Mouse (Mus musculus): ENCODE data around the gene Efna4. TPM values are rescaled to one million over a fixed set of nuclear protein-coding genes. Genes with fewer than 3 reads are reported as not detected.
A peak's percentile ranks its signal among the peaks of the same experiment; 100 is the strongest.

Gene Efna4
- total RNA-seq, 4 experiments from 2014 or later: not detected

DNA sequence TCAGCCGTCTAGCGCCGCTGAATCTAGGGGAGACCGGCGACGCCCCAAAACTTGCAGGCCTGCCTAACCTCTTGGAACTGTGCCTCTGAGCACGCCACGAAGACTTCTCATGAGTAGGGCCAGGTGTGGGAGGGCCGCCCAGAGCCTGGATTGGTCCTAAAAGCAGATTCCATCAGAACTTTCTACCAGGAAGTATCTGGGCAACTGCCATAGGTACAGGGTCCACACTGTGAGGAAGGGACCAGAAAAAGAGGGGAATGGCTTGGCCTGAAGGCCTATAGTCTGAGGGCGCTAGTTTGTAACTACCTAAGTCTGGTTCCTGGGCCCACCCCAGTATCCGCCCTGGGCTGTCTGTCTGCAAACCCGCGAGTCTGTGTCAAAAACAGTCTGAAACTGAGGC lies 6.3 kb downstream of the Efna4 start:
- DNase-seq (ENCODE audit: low spot score in 2 of 2): no peak

DNA sequence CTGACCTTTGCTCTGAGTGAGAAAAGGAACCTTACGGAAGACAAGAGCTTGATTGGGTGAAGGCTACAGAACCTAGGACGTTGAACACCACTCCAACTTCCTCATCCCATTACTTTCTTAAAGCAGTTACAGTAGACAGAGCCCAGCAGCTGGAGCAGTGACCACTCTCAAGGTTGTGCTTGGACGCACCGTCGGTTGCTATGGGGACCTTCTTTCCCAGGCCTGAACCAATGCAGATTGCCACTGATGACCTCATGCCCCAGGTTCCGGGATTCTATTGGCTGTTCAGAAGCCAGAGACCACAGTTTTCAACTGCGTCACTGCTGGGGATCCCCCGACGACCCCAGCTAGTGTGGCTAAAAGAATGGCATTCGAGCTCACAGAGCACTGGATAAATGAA lies 6.9 kb downstream of the Efna4 start:
- no peak for DNase-seq (ENCODE audit: low spot score in 2 of 2)

DNA sequence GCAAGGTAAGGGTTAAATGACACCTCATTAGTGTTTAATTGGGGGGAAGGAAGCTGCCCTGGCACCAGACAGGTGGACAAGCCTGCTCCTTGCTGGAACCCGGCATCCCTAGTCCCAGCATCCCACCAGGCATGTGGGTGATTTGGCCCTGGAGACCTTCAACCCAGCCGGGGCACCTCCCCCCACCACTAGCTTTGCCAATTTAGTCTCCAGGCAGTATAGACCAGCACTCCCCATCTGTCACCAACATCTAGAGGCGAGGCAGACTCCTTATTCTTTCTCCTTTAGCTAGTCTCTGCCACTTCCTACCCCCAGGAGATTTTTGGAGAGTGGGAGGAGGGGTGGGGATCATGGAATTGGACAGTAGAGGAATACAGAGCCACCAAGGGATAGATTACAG lies 7.5 kb downstream of the Efna4 start:
- DNase-seq (ENCODE audit: low spot score in 2 of 2): no peak

DNA sequence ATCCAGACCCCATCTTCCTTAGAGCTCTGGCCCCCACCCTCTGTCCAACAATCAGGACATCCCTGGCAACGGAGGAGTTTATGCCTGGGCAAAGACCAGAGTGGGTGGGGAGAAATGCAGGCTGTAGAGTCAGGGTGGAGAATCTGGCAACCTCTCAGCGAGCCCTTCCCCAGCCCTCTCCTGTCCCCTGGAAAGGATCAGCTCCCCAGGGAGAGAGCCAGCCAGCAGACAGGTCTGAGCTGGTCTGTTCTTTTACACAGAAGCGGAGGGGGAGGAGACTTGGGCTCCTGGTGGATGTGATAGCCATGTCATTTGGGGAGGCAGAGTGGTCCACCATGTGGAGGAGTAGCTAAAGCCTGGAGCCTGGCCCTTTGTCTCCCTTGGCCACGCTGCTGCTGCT lies 9.2 kb downstream of the Efna4 start:
- no peak for DNase-seq (ENCODE audit: low spot score in 2 of 2)

DNA sequence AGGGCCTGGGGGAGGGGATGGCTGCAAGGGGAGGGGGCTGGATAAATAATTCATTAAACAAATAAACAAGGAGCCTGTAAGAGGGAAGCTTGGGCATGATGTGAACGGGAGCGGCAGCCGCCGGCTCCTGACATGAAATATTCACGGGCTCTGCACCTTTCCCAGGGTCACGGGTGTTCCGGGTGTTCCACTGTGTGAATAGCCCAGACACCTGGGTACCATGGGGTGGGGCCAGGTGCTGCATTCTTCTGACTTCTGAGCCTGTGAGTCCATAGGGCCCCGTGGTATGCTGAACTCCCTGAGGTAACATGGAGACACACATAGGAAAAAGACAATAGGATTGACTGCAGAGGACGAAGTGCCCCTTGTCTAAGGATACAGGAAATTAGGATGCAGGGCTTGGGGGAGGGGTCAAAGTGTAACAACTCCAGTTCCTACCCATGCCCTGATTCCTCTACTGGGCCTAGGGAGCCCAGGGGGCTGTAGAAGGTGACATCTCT lies 10.4 kb downstream of the Efna4 start:
- DNase-seq (ENCODE audit: low spot score in 2 of 2): no peak

DNA sequence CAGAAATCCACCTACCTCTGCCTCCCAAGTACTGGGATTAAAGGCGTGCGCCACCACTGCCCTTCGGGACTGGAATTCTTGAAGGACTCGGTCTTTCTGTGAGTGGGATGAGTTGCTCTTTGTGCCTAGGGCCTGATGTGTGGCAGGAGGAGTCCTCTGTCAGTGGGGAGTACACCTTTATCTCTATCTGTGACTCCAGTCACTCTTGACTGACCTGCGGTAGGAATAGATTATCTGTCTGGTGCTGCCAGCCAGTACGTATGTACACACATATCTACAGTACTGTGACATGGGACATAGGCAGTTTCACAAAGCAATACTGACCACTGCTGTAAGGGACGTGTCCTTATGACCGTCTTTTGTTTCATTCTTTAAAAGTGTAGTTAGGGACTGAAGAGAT lies 11.9 kb downstream of the Efna4 start:
- DNase-seq (ENCODE audit: low spot score in 2 of 2): no peak

DNA sequence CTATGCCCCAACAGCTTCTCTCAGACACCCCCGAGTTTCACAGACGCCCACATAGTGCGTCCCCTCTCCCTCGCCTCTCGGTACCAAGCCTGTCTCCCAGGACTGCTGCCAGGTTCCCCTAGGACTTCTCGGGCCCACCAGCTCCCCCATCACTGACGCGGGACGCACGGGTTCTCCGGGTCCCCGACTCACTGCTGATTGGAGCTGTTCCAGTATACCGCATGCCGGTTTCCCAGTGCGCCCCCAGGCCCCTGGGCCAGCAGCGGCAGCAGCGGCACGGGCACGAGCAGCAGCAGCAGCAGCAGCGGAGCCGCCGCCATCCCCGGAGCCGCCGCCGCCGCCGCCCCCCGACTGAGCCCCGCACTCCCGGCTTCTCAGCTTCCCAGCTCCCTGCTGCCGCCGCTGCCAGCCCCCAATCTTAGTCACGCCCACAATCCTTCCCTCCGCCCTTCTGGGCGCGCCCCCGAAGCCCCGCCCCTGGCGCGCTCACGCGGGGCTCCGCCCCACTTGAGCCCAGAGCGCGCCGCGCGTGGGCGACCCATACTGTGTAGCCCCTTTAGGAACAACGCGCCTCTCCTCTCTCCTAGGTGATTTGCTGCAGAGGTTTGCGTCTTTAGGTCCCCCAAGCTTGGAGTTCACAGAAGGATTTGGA lies 15.2 kb downstream of the Efna4 start, which contains the start of gene Efna3:
Gene Efna3, minus strand, starts transcription at position 452 of the 652 bp plus-strand sequence.
- peak; percentile 40 to 41 for DNase-seq (ENCODE audit: low spot score in 2 of 2)

DNA sequence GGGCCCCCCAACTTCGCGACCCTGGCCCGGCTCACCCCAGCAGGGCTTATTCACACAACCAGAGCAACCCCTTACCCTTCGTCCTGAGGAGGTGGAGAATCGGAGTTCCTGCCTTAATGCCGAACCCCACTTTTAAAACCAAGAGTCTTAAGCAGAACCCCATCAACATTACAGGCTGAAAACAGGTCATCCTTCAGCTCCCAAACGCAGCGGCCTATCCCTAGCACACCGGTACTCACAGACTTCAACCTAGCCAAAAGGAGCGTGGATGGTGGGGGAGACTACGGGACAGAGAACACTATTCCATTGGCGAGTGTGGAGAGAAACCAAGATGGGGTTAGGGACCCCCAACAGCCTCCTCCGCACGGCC lies 15.7 kb downstream of the Efna4 start:
- DNase-seq (ENCODE audit: low spot score in 2 of 2): no peak

DNA sequence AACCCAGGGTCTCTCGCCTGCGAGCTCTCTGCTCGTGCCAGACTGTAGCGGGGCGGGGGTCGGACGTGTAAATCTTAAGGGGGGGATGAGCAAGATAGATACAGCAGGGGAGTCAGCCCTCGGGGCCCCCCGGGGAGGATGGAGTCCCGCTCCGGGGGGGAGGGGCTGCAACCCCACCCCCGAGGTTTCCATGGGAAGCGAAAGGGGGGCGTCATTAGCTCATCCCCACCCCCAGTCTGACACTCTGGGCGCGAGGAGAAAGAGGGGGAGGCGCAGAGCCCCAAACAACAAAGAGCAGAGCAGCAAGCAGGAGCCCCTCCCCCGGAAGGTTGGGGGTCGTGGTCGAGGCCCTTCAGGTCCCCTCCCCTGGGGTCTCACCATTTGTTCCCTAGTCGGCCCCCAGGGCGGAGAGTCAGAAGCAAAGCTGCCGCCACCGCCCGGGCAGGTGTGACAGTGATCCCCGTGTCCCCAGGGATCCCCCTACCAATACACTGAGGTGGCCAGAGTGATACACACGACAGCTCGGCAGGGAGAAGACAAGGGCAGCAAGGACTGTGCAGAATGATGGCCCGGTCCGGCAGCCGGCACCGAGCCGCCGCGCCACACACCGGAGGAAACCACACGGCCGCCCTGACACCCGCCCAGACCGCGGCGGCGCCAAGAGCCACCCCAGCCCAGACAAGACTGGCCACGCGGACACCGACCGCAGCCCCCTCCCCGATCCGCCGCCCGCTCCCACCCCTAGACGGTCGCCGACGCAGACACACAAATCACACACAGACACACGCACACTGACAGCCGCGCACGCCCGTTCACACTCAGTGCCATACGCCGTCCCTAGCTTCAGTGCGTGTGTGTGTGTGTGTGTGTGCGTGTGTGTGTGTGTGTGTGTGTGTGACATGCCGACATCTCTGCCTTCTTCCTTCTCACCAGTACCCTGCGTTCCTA lies 16.4 kb downstream of the Efna4 start:
- DNase-seq (ENCODE audit: low spot score in 2 of 2): no peak

DNA sequence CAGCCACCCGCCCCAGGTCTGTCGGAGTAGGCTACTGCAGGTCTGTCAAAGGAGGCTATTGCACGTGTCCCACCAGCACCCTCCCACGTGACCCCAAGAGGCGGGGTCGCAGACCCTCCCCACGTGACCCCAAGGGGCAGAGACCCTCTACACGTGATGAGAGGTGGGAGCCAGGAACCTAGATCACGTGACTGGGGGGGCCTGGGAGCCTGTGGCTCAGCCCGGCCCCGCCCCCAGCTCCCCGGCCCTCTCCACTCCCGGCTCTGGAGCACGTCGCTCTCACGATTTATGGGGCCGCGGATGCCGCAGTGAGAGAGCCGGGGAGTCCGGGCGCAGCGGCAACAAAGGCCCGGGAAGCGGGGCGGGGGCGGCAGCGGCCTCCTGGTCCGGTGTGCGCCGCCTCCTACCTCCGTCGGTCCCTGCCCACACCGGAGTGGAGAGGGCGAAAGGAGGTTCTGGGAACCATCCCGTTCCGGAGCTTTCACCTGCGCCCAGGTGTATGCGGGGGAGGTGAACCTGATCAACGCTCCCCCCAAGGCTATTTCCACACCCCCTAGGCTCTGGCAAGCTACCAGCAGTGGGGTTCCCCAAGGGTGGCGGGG lies 17.1 kb downstream of the Efna4 start:
- no peak for DNase-seq (ENCODE audit: low spot score in 2 of 2)

DNA sequence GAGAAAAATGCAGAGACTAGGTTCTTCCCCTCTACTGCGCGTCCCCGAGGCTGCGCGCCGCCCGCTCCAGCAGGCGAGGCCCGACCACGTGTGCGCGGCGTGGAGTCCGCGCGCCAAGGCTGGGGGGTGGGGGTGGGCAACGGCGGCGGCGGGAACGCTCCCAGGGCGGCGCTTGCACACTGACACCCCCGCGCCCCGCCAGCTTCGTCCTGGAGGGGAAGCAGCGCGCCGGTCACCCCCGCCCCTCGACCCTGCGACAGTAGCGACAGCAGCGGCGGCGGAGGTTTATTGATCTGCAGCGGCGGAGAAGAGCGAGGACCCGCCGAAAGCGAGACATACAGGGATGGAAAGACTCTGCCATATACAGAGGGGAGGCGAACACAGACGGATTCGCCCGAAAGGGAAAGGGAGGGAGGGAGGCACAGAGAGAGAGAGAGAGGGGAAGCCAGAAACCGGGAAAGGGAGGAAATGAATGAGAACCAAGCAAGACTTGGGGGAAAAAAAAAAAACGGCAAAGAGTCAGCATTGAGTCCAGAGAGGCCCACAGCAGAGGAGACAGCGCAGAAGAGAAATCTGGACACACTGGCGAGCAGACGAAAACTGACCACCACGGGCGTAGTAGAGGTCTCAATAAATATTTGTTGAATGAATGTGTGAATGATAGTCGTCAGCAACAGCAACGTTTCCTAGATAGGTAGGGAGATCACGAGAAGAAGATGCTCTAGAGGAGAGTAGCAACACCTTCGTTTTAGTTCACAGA lies 18.1 kb downstream of the Efna4 start:
- DNase-seq (ENCODE audit: low spot score in 2 of 2): no peak

DNA sequence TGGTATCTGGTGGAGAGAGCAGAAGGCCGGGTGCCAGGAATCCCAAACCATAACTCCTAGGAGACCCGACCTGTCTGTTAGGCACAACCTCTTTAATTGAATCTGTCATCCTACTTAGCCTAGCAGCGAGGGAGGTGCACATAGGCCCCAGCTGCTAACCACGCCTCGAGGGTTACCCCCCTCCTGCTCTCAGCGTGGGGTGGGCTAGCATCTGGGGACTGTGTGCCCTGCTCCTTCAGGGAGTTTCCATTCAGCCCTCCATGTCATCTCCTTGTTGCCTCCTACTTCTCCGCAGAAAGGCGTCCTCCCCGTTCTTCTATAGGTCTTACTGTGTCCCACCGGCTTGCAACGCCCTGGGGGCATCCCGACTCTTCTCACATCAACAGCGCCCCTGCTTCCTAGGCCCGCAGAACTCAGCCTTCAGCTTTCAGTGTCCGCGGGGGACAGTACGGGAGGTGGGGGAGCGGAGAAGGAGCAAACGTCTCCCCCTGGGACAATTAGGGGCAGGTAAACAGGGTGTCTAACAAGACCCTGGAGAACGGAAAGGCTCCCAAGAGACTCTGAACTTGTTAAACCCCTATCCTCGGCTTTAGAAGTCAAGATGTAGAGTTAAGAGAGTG lies 18.7 kb downstream of the Efna4 start:
- DNase-seq (ENCODE audit: low spot score in 2 of 2): no peak

DNA sequence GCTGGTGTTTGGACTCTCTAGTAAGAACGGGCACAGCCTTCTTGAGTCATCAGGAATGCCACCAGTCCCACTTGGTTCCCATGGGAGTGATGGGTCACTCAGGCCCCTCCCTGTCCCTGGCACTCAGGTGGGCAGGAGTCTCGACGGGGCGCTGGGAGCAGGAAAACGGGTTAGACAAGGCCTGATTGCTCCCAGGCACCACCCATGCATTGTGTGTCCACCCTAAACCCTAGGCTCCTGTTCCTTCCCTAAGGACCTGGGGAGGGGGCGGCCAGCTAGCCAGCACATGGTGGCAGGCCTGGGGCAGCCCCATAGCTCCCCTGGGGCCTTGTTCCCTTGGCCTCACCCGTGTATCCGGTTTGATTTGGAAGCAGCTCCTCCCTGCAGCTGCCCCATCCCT lies 19.5 kb downstream of the Efna4 start:
- DNase-seq (ENCODE audit: low spot score in 2 of 2): no peak

DNA sequence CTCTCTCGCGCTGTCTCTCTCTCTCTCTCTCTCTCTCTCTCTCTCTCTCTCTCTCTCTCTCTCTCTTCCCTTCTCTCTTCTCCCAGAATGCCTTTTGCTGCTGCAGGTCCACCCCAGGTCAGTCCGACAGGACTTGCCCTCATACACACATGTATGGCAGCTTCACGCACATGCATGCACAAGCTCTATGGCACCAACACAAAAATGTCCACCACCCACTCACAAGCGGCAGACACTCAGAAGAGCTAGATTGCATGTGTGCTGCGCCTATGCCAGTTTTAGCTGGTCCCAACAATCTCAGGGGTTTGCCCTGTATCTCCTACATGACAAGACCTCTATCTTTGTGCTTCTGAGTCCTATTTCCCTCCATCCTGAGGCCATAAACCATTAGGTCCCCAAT lies 20.6 kb downstream of the Efna4 start:
- no peak for DNase-seq (ENCODE audit: low spot score in 2 of 2)

DNA sequence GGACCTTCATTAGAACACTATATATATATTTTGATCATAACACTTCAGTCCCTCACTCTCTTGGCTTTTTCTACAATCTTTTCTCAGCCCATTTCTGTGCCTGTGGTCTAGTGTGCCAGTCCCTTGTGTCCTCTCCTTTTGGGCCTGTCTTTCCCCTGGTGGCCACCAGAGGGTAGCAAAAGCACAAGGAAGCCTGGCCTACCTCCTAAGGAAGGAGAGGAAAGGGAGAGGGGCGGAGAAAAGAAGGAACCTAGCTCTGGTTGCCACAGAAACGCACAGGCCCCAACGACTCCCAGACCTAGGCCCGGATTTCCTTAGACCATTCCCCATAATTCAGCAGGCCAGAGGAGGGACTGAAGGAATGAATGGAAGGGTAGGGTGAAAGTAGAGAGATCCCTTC lies 21.0 kb downstream of the Efna4 start:
- peak; percentile 73 to 81 for DNase-seq (ENCODE audit: low spot score in 2 of 2)

DNA sequence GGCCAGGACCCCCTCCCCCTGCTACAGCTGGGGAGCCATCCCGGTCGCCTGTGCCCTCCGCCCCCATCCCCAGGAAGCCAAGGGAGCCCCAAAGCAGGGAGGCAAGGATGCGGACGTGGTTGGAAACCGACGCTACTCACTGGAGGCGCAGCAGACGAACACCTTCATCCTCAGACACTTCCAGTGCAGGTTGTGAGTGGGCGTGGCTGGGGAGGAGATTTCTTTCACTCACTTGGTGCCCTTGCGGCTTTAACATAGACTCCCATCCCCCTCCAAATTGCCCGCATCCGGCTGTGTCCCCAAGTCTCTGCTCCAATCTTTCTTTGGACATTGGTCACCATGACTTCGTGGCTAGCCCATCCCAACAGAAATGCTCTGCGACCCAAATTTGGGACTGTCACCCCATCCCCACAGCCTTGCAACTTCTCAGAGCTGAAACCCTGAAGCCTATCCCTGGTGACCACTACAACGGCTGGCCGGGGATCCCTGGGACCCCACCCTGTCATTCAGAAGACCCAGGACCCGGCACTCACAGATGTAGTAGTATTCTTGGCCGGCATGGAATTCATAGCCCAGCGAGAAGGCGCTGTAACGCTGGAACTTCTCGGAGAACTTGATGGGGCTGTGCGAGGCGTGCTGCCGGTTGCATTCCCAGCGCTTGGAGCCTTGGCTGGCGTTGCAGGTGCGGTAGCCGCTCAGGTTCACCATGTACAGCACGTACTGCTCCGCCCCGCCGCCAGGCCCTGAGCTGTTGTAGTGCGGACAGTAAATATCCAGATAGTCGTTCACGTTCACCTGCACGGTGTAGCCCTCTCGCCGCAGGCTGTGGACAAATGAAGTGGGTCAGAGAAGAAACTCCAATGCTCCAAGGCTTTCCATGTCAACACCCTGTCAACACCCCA lies 21.6 kb downstream of the Efna4 start:
- no peak for DNase-seq (ENCODE audit: low spot score in 2 of 2)

DNA sequence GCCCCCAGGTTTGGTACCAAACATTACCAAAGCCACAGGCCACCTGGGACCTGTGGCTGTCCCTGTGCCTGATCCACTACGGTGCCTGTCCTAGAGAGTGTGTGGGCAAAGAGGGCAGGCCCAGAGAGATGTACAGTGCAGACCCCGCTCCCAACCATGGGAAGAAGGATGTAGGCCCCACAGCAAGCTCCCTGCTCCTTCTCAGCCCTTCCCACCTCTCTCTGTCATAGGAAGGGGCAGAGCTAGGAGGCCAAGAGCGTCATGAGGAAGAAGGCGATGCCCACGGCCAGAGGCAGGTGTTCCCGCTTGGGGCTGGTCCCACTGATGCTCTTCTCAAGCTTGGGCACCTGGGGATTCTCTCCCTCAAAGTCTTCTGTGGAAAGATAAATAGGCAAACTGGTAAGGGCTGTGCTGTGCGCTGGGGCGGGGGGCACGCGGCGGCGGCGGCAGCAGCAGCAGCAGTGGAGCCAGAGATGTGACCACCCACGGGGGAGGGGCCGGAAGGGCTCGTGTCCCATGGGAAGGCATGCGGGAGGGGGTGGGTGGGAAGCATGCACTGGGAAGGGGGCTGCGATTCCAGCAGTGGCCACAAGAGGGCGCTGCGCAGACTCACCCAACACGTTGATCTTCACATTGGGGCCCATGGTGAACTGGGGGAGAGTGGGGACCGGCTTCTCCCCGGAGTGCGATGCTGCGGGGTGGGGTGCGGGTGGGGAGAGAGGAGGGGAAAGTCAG lies 22.5 kb downstream of the Efna4 start:
- peak; percentile 61 to 73 for DNase-seq (ENCODE audit: low spot score in 2 of 2)

DNA sequence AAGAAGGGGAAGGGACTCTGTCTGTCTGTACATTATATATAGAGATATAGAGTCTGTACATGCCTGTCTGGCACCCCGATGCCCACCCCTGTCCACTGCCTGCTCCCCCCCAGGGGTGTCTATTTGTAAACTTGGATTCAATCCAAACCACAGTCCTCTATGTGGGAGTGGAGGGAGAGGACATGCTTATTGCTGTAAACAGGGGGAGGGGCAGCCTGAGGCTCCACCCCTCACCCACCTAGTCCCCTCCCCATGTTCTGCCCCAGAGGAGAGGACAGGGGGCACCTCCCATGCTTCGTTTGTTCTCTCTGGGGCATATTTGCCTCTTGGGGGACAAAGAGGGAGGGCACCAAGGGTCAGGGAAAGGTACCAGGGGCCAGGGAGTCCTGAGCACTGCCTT lies 23.0 kb downstream of the Efna4 start:
- DNase-seq (ENCODE audit: low spot score in 2 of 2): no peak

DNA sequence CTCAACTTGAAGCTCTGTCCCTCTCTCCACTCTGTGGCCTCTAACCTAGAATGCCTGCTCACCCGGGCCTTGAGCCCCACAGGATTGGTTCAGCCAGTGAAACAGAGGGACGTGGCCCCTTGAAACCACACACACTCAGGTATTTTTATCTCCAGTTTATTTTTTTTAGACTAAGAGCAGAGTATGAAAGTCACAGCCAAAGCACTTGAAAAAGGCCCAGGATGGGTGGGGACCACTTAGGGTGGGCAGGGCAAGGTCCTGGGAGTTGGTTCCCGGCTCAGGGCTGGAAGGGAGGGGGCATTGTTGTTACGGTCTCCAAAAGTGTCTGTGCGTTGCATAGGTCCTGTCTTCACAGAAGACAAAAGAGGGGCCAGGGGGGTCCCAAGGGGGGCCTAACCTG lies 23.5 kb downstream of the Efna4 start:
- no peak for DNase-seq (ENCODE audit: low spot score in 2 of 2)
